Mouse (Mus musculus): ENCODE results near the gene Pde4a.

DNA sequence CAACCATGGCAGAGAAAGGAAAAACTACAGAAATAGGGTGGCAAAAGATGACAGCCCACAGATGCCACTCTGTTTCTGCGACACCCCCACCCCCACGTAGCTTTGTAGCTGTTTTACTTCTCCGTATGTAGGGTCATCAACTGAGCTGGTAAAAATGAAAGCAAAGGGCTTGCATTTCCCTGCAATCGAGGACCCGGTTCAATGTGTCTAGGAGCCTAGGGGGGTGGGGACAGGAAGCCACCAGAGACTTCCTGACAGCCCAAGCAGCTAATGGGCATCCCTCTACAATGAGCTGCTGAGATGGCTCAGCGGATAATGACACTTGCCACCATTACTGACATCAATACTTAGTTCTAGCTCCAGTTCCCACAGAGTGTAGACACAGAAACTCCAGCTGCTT, 29.1 kb upstream of the Pde4a start:
- TF ChIP-seq POLR2A (IDR thresholded peaks at IDR 0.05; ENCODE audit: insufficient read depth, low read depth, low read length) (no peak), CTCF (IDR thresholded peaks at IDR 0.05) (no peak)
